Mouse (Mus musculus): ENCODE results near the gene 4932438H23Rik. TPM values are rescaled to one million over a fixed set of nuclear protein-coding genes. Genes with fewer than 3 reads are reported as not detected.

Gene 4932438H23Rik
- total RNA-seq, 2 experiments from 2014 or later = 1.5 to 2.0 TPM

DNA sequence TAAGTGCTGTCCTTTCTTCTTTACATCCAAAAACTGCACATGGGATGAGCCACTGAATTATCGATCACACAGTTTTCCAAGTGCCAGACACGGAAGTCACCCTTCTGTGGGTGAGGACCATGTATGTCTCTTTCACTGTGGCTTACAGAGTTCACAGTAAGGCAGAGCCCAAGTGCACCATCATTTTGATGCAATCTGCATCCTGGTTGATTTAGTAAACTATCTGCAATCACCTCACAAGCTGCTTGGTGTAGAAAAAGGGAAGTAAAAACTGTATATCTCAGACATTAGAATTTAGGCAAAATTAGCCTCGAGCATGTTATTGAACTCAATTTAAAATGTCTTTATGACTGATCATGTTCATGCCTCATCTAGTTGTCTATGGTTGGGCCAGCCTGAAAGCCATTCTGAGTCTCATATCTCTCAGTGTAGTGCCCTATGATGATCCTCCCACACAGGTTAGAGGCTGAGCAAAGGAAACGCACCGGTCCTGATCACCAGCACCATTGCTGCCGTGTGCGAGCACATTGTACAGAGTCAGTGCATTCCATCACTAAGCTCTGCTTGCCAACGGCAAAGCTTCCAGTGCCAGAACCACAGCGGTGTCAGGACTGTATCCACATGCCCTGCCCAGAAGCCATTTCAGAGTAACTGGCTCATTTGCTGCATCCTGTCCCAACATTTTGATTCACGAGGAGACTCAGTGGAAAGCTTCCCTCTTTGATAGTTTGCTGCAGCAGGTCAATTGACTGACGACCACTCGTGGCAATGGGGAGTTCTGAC lies 30.1 kb downstream of the 4932438H23Rik start:
- no peak for DNase-seq (ENCODE audit: low spot score in 2 of 2)
- no peak overlapping the region for H3K4me3 ChIP-seq
- H3K27ac ChIP-seq = no peak overlapping the region
- TF ChIP-seq CTCF (conservative IDR thresholded peaks at IDR 0.05) = no peak

DNA sequence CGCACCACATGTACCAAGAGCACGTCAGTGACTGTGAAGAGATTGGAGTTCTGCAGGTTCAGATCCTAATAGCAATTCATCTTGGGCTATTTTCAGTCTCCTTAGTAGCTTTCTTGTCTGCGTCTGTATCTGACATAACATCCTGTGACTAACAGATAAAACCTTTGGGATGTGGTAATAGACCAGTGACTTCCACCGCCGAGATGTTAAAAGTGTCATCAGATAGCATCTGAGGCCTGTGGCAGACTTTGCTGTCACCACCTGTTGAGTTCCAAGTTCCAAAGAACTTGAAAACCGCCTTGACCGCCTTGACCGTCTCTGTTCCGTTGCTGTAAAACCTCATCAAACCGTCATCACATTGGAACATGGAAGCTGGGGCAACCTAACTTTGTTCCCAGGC lies 31.1 kb downstream of the 4932438H23Rik start:
- no peak for TF ChIP-seq CTCF (conservative IDR thresholded peaks at IDR 0.05)
- Histone ChIP-seq H3K4me3 (no peak overlapping the region), H3K27ac (no peak overlapping the region)
- no peak for DNase-seq (ENCODE audit: low spot score in 2 of 2)

- Histone ChIP-seq H3K27ac (no peak overlapping the region), H3K4me3 (no peak overlapping the region)
- no peak for DNase-seq (ENCODE audit: low spot score in 2 of 2)
- no peak for TF ChIP-seq CTCF (conservative IDR thresholded peaks at IDR 0.05)
Measured at GRCm38 (mm10) chr16:91061531-91062318, 33.2 kb downstream of the 4932438H23Rik start.

GRCm38 (mm10) chr16:91057741-91058140 lies 37.2 kb downstream of the 4932438H23Rik start:
- TF ChIP-seq CTCF (conservative IDR thresholded peaks at IDR 0.05) = no peak
- Histone ChIP-seq H3K4me3 (no peak overlapping the region), H3K27ac (no peak overlapping the region)
- no peak for DNase-seq (ENCODE audit: low spot score in 2 of 2)

- no peak for DNase-seq (ENCODE audit: low spot score in 2 of 2)
- no peak for TF ChIP-seq CTCF (conservative IDR thresholded peaks at IDR 0.05)
- Histone ChIP-seq H3K27ac (peak overlapping the region; percentile 43), H3K4me3 (no peak overlapping the region)
Measured at GRCm38 (mm10) chr16:91057261-91057660, 37.7 kb downstream of the 4932438H23Rik start.

DNA sequence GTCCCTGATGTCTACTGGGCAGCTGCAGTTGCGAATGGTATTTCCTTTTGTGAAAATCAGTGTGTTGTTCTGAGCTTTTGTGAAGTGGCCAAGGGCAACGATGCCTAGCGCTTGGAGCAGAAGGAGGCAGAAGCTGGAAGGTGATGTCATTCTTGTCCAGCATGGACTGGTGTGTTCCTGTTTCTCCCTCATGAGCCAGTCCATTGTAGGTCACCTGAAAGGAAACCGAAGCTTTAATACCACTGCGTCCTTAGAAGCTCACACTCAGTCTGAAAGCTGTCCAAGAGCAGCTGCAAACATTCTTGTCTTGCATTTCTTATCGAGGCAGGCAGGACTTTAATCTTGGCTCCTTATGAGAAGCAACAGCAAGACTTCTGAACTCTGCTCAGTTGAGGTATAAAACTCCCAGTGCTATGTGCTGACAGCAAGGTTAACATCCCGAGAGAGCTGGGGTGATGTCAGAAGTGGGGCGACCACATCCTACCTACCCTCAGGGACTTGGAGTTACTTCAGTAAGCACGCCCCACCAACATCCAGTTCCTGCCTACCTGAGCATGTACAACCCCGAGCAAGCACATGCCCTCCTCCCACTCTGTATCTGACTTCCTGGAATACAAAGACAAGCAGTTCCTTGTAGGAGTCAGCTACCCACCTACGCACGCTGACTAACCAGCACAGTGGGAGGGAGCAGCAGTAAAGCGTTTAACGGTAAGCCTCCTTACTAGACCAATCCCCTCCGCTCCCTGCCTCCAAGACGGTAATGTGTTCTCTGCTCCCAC lies 38.7 kb downstream of the 4932438H23Rik start:
- no peak for TF ChIP-seq CTCF (conservative IDR thresholded peaks at IDR 0.05)
- Histone ChIP-seq H3K27ac (peak overlapping the region; percentile 43), H3K4me3 (no peak overlapping the region; the same call in 1 of the 2 replicates)
- peak; percentile 36 to 72 for DNase-seq (ENCODE audit: low spot score in 2 of 2)

DNA sequence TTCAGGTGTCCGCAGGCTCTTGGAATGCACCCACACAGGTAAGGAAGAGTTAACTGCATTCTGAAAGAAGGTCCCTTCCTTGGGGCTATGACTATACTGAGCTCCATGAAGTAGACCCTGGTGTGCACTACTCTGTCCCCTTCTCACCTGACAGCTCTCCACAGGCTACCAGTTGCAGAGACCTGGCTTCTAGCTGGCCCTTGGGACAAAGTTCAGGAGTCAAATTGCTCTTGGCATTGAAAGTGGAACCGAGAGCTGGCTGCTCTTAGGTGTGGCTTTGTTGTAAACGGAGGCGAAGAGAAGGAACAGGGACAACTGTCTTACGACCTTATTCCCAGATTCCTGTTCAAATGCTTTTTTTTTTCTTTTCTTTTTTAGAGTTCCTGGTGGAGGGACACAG lies 39.8 kb downstream of the 4932438H23Rik start:
- H3K4me3 ChIP-seq = no peak overlapping the region
- no peak overlapping the region for H3K27ac ChIP-seq
- TF ChIP-seq CTCF (conservative IDR thresholded peaks at IDR 0.05) = no peak
- DNase-seq (ENCODE audit: low spot score in 2 of 2) = no peak

DNA sequence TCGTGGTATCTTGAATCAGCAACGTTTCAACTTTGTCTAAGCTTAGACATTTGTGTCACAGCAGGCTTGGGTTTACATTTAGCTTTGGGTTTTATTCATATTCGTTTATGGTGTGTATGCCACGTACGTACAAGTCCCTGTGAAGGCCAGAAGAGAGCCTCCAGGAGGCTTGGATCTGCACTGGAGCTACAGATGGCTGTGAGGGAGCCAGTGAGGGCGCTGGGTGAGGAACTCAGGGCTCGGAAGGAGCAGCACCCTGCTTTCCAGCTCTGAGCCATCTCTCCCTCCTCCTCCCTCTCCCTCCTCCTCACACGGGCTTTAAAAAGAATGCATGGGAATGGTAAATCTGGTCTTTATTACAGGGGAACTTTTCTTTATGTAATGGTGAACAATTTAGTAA lies 41.3 kb downstream of the 4932438H23Rik start:
- Histone ChIP-seq H3K4me3 (no peak overlapping the region), H3K27ac (no peak overlapping the region)
- DNase-seq (ENCODE audit: low spot score in 2 of 2) = no peak
- TF ChIP-seq CTCF (conservative IDR thresholded peaks at IDR 0.05) = no peak

- H3K27ac ChIP-seq = no peak overlapping the region
- H3K4me3 ChIP-seq = no peak overlapping the region
- peak; percentile 73 for TF ChIP-seq CTCF (conservative IDR thresholded peaks at IDR 0.05)
- DNase-seq (ENCODE audit: low spot score in 2 of 2) = peak in 1 of 2 experiments; percentile 10
Measured at GRCm38 (mm10) chr16:91045511-91045910, 49.4 kb downstream of the 4932438H23Rik start.

DNA sequence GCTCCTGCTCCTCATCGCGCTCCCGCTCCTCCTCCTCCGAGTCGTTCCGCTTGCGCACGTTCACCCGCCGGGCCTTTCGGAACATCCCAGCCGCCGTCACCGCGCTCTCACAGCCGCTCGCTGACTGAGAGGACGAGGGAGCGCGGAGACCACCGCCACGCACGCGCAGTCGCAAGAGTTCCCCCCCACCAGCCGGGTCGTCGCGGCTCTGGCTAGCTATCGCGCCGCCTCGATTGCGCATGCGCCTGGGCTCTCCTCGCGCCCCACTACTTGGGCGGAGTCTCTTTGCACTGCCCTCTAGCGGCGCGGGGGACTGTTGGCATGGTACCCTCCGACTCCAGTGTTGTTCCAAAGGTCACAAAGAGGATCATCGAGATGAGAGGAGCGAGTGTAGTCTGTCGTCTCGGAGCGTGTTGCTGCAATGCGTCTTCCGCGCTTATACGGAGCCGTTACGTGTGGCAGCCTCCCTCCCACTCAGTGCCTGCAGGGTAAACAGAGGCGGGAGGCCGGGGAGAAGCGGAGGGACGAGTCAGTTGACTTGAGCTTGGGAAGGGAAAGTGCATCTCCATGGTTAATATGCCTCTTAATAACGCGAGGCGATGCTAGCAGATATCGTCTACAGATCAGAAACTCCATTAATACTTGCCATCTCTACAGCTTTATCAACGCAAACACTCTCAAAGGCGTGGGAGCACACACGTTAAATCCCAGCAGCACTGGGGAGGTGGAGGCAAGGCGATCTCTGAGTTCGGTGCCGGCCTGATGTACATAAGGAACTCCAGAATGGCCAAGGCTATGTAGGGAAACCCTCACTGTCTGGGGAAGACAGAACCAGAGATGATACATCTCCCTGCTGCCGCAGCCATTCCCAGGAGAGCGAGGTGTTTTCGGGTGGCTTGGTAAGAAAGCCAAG lies 50.4 kb downstream of the 4932438H23Rik start, which contains the start of gene Paxbp1:
Paxbp1 (minus strand) TSS at position 274 of the 913 bp plus-strand sequence.
- H3K27ac ChIP-seq = peak within 1 kb of the TSS; percentile 93

DNA sequence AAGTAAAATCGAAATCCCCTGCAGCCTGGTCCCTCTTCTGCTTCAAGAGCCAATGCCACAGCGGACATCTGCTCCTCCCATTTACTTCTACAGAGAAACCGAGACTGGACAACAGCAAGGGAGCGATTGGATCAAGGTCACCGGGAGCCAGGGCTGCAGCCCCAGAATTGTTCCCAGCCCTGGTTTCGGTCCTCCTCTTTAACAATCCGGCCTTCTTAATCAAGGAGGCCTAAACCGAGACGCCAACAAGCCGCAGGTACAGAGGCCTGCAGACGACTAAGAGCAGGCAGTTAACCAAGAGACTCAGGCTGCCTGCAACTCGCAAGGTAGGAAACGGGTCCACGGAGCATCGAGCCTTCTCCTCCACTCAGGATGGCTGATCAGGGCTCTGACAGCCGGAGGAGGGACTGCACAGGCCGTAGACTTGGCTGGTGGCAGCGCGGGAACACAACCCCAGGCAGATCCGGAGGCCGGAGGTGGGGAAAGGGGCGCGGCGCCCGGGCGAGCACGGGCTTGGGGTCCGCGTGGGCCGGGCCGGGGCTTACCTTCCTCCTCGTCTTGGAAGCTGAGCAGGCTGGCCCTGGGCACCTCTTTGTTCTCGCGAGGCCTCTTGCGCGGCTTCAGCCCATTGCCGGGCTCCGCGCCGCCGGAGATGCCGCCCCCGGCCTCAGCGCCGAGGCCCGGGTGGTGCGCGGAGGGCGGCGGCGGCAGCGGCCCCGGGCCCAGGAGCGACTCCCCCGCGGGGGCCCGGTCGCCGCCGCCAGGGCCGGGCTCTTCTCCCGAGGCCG lies 51.3 kb downstream of the 4932438H23Rik start:
- DNase-seq (ENCODE audit: low spot score in 2 of 2) = peak; percentile 21 to 42
- Histone ChIP-seq H3K27ac (peak overlapping the region; percentile 93), H3K4me3 (peak overlapping the region; percentile 96)
- TF ChIP-seq CTCF (conservative IDR thresholded peaks at IDR 0.05) = no peak

More for the DNA sequence above, 50.4 kb downstream of the 4932438H23Rik start, which contains the start of gene Paxbp1:
- peak; percentile 98 to 99 for DNase-seq (ENCODE audit: low spot score in 2 of 2)
- peak; percentile 96 for TF ChIP-seq CTCF (conservative IDR thresholded peaks at IDR 0.05)
- H3K4me3 ChIP-seq = peak within 1 kb of the TSS; percentile 96
